Mouse (Mus musculus) G1E (cell line): Measurements from ENCODE around the gene Tuba1a.

Source experiments
- CTCF ChIP-seq: IDR thresholded peaks from 2 replicates; pipeline ENCODE4 v1.5.1; 2012; ENCODE audit warnings: low read depth, low read length, inconsistent platforms, mixed read lengths
- GATA1 ChIP-seq: IDR thresholded peaks from 2 replicates; pipeline ENCODE4 v1.6.1; 2012; ENCODE audit warnings: borderline replicate concordance, low read length, inconsistent platforms, mixed read lengths
- POLR2AphosphoS5 ChIP-seq: IDR thresholded peaks from 2 replicates; pipeline ENCODE4 v1.6.1; 2012; ENCODE audit warnings: low read depth, low read length, inconsistent platforms; ENCODE audit not compliant: insufficient replicate concordance
- TAL1 ChIP-seq: conservative IDR thresholded peaks from 2 replicates; pipeline ENCODE4 v1.6.1; 2012; ENCODE audit warnings: low read depth, low read length, inconsistent platforms, mixed read lengths

DNA sequence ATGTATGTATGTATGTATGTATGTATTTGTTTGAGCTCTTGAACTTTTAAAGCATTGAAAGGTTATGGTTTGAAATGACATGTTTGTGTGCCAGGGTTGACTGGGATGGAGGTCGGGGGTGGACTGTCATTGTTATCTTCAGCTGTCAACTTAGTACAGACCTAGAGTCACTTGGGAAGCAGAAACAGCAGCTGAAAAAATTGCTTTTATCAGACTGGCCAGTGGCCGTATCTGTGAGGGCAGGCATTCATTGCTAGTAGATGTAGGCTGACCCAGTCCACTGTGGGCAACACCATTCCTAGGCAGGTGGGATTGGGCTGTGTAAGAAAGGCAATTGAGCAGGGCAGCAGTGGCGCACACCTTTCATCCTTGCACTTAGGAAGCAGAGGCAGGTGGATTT lies 6.0 kb upstream of the Tuba1a start:
- no peak for TF ChIP-seq CTCF
- TF ChIP-seq POLR2AphosphoS5: no peak
- no peak for TF ChIP-seq GATA1
- no peak for TF ChIP-seq TAL1
